Mouse (Mus musculus): ENCODE measurements around the gene Rffl.
"Not testable (repeated sequence)": the region's sequence is repeated elsewhere in the genome, so short reads cannot be mapped to it uniquely, and the experiment has no call there.

The Rffl gene

DNA sequence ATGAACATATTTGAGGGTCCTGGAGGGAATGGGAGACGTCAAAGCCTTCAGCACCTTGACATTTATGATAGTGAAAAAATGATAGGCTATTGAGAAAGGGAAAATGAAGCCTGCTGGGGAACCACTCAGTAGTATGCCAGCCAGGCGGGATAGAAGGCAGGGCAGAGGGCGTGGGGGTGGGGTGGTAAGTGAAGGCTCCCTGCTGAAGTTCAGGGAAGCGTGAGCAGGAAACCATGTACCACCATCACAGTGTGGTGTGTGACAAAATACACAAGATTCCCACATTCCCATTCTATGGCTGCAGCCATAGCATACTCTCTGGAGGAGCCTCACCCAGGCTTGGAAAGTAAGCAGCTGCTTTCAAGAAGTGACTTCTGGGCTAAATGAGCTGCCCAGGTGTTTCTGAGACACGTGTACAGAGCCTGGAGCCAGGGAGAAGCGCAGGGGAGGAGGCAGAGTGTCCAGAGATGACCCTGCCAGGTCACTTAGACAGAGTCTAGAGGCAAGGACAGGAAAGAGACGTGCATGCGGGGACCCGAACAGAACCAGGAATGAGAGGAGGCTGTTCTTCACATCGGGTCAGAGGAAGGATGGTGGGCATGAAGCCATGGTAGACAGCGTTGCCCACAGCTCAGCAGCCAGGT lies 26.1 kb downstream of the Rffl start:
- DNase-seq: no peak

DNA sequence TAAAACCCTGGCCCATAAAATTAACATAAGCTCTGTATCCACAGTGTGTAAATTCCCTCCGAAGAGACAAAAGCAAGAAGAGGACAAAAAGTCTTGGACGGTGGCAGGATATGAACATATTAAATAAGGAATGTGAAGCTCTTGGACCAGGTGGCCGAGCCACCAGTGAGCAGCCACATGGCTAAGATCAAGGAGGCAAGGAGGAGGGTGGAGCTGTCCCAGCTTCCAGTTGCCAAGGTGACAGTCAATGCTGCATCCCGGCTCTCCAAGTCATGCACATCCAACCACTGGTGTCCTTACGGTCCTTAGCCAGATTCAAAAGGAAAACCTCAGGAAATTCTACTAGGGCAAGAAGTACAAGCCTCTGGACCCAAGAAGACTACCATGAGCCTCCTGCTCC lies 32.5 kb downstream of the Rffl start:
- no peak for DNase-seq

DNA sequence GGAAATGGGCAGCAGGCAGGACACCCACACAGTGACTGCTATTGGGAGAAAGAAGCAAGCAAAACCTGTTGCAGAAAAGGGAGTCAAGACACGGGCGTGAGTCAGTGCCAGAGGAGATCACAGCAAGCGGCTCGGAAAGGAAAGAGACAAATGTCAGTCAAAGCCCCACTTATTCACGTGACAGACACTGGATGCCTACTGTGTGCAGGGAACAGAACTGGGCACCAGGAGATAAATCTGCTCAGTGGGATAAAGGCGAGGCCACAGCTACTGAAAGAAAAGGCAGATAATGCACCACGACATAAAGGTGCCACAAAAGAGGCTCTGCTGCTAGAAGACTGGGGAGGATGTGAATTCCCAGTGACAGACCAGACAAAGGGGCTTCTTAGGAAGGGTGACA lies 33.2 kb downstream of the Rffl start:
- DNase-seq: no peak

GRCm38 (mm10) chr11:82837192-82837591 lies 33.8 kb downstream of the Rffl start:
- DNase-seq: no peak

DNA sequence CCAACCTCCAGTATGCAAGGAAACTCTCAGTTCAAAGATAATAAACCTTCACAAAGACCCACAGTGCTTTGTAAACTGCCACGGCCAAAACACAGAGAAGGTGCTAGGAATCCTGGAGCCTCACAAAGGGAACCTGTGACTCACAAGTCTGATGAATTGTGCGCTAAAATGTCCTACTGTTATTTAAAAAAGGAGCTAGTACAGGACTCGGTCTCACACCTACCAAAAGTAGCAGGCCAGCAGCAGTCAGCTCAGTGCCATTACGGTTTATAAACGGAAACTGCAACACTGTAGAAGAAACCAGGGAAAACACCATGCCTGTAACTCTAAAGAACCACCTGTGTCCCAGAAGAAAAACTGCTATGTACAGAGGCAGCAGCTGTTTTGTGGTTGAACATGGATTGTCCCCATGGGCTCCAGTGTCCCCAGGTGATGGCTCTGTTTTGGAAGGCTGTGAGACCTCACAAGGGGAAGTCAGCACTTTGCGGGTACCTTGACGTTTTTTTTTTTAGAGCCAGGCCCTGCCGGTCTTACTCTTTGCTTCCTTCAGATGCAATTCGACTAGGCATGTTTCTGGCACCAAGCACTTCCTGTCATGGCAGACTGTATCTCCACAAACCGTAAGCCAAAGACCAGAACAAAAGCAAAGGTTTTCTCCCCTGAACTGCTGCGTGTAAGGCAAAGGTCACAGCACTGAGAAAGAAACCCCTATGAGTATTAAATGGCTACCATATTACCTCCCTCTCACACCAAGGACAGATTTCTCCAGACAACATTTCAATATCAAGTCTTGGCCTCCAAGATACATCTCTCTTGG lies 35.2 kb downstream of the Rffl start:
- DNase-seq: no peak

DNA sequence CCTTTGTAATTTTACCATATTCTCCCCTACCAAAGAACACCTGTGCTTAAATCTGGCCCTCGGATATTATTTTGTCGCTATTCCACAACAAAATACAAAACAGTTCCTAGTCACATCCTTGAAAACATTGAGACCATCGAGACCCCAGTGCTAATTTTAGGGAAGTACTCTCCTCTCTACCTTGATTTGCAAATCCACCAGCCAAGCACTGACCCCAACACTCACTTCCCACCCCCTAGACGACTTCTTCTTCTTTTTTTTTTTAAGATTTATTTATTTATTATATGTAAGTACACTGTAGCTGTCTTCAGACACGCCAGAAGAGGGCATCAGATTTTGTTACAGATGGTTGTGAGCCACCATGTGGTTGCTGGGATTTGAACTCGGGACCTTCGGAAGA lies 36.7 kb downstream of the Rffl start:
- not testable (repeated sequence) for DNase-seq

- DNase-seq: no peak
Observed at GRCm38 (mm10) chr11:82833929-82834328, 37.1 kb downstream of the Rffl start.

- DNase-seq: not testable (repeated sequence)
Observed at GRCm38 (mm10) chr11:82832402-82832801, 38.6 kb downstream of the Rffl start.

- DNase-seq: peak; percentile 56
Observed at GRCm38 (mm10) chr11:82831008-82831893, 39.8 kb downstream of the Rffl start.

DNA sequence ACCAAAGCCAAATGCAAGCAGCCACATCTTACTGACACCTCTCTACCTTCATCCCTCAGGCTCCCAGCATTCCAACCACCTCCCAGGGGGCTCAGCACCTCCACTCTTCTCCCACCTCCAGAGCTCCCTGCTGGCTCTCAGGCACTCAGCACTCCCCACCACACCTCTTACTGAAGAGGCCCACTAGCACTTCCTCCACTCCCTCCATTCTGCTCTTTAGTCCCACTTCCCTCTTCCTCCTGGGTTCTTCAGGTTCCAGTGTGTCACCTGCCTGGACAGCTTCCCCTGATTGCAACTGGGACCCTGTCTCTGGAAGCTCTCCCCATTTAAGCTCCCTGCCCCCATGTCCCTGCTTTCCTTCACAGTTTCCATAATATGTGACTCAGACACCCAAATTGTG lies 44.2 kb downstream of the Rffl start:
- DNase-seq: no peak

GRCm38 (mm10) chr11:82820788-82821456 lies 50.1 kb downstream of the Rffl start:
- DNase-seq: no peak

DNA sequence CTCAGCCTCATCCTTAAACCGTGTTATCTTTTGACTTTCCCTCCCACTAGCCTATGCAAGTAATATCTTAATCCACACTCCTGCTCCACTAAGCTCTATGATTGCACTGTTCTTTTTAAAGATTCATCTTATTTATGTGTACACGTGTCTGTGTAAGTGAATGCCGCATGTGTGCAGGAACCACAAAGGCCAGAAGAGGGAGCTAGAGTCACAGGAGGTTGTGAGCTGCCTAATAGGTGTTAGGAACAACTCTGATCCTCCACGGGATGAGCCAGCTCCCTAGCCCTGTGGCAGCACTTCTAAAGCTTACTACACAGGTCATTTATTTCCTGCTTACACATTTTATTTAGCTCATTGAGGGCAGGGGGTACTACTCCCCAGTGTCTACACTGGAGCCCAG lies 51.7 kb downstream of the Rffl start:
- DNase-seq: peak; percentile 63

GRCm38 (mm10) chr11:82808485-82808884 lies 62.5 kb downstream of the Rffl start:
- DNase-seq: no peak

DNA sequence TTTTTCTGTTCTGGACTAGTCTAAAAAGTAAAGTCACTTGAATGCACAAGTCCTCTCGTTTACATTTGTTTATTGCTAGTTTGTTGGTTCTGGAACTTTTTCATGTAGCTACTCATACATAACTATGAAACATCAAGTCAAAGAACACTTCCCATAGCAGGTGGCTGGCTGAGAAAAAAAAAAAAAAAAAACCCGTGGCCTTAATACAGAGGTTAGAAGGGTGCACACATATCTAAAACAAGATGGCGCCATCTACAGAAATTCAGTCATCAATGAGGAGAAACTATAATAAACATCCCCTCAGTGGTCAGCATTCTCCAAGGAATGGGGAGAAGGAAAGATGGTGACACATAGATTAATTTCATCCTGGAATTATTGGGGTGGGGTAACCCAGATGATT lies 63.6 kb downstream of the Rffl start:
- no peak for DNase-seq

- no peak for DNase-seq
Observed at GRCm38 (mm10) chr11:82806656-82807055, 64.4 kb downstream of the Rffl start.

DNA sequence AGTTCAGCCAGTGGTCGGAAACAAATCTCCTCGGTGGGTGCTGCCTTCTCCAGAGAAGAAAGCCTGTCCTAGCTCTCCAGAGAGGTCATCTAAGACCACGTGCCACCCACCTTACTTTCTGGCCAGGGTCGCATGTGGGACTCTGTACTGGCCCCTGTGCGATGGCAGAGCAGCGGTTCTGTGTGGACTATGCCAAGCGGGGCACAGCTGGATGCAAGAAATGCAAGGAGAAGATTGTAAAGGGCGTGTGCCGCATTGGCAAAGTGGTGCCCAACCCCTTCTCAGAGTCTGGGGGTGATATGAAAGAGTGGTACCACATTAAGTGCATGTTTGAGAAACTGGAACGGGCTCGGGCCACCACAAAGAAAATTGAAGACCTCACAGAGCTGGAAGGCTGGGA lies 87.6 kb downstream of the Rffl start:
- DNase-seq: no peak

DNA sequence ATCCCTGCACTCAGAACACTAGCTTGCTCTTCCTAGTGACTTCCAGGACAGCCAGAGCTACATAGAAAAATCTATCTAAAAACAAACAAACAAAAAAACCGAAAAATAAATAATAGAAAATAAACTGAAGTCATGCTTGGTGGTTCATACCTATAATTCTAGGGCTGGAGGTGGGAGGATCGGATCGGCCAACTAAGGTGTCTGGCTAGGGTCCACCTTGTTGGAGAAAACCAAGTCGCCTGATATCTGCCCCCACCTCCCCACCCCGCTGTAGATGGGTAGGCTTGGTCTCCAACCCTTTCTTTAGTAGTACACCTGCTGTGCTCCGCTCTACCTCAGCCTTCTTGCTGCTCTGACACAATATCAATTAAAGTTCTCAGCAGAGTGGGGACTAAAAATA lies 88.8 kb downstream of the Rffl start:
- DNase-seq: no peak

GRCm38 (mm10) chr11:82780983-82781903 lies 89.8 kb downstream of the Rffl start, which contains the start of gene Lig3:
Gene Lig3, plus strand, starts transcription at chr11:82781108.
- peak; percentile 97 for DNase-seq

- peak; percentile 1 for DNase-seq
Observed at GRCm38 (mm10) chr11:82780134-82780533, 90.9 kb downstream of the Rffl start.

- DNase-seq: no peak
Observed at GRCm38 (mm10) chr11:82764438-82764924, 106.5 kb downstream of the Rffl start.

DNA sequence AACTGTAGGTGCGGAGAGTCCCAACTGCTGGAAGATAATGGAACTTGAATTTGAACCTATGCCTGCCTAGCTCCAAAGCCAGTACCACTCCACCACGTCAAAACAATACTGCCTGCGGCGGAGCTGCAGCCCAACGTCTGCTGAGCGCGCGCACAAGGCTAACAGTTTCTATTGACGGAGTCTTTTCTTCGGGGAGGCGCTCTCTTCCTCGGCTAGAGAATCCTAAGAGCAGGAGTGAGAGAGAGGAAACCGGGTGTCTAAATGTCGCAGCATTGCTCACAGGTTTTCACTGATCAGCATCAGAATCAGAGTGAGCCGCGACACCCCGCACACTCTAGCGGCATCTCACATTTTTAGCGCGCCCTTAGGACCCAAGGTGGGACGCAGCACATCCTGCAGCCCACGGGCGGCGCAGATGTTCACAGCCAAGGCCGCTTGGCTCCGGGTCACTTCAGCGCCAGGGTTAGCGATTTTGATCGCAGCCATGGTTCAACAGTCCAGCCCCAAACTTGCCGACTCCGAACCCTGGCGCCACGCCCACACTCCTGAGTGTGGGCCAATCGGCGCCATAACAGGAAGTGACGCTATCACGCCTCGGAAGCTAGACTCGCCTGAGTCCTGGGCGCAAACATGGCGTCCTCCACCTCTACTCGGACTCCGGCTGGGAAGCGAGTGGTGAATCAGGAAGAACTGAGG lies 107.1 kb downstream of the Rffl start, which contains the start of the genes Cct6b and Zfp830:
Gene Cct6b (minus strand): TSS at position 580 of the 696 bp plus-strand sequence.
Gene Zfp830 (plus strand): TSS at position 604 of the 696 bp plus-strand sequence.
- DNase-seq: peak; percentile 99

Data from embryo, embryonic 11 days (tissue).